Mouse (Mus musculus) cerebellum, adult 2 months (tissue): ENCODE results near the gene Gm49510.

Experiments used
- CTCF ChIP-seq: fragments of 200-500 bp; IDR thresholded peaks from 2 replicates; pipeline ENCODE4 v1.5.1; 2011; ENCODE audit warnings: low read depth, mild to moderate bottlenecking, control low read depth, low read length, moderate library complexity, borderline replicate concordance; ENCODE audit not compliant: insufficient read depth
- POLR2A ChIP-seq: fragments of 200-500 bp; IDR thresholded peaks from 2 replicates; pipeline ENCODE4 v1.6.1; 2011; ENCODE audit warnings: low read length, control low read depth, borderline replicate concordance; ENCODE audit not compliant: insufficient read depth

GRCm38 (mm10) chr15:78922700-78923099 lies 23.2 kb downstream of the Gm49510 start:
- TF ChIP-seq POLR2A = no peak
- no peak for TF ChIP-seq CTCF
